Comparison of ENCODE assay signal across 13 mouse cellular contexts in the genomic region with DNA sequence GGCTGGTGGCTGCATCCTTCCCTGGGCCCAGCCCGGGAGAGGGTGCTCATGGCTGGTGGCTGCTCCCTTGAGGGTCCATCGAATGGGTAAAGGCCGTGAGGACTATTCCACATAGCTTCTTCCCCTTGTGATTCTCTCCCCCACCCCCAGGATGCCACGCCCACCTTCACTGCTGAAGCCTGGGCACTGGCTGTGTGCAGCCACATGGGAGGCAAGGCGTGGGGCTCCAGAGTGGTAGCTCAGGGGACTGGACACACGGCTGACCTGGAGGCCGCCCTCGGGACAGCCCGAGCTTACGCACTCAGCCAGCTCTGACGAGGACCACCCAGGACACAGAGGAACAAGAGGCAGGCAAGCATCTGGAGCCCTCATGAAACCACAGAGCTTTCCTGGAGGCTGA. TPM values are rescaled to one million over a fixed set of nuclear protein-coding genes. Genes with fewer than 3 reads are reported as not detected.
"Had no signal": no experiment of that assay in that cellular context is flagged by ENCODE, and none has a peak within 500 bp of the region (broad histone marks: within the 10 kb centered on the region; RNA-seq: fewer than 3 reads in every experiment).

No protein-coding gene starts in this region.

- H3K27ac ChIP-seq: left cerebral cortex, adult 2 months; limb, embryonic 10.5 days; liver, embryonic 15.5 days; midbrain, embryonic 13.5 days had no signal

- H3K36me3 ChIP-seq: liver, embryonic 15.5 days had no signal

- H3K9ac ChIP-seq: liver, embryonic 15.5 days; midbrain, embryonic 13.5 days had no signal

- H3K4me1 ChIP-seq: liver, embryonic 15.5 days had no signal

- H3K9me3 ChIP-seq: limb, embryonic 10.5 days; liver, embryonic 15.5 days; midbrain, embryonic 13.5 days had no signal

- ATAC-seq: lung, postnatal 0 days; midbrain, embryonic 13.5 days had no signal

- DNase-seq: kidney, postnatal 25 days; lung, adult 2 months; lung, postnatal 36 days; spleen, adult 18-20 months; thymus, postnatal 36 days had no signal

- H3K4me2 ChIP-seq: liver, embryonic 11.5 days; liver, embryonic 15.5 days; midbrain, embryonic 13.5 days had no signal

- H3K4me3 ChIP-seq: left cerebral cortex, adult 2 months; limb, embryonic 10.5 days; liver, embryonic 15.5 days; midbrain, embryonic 13.5 days had no signal

RNA-seq across cellular contexts. Expression of a gene that starts 3.1 kb away (rescaled TPM):
- total RNA-seq: megakaryocyte progenitor cell, adult 5-6 weeks; neutrophil, adult 5-6 weeks had no signal
